Mouse (Mus musculus): Measurements from ENCODE around the gene E330034G19Rik. TPM values are rescaled to one million over a fixed set of nuclear protein-coding genes. Genes with fewer than 3 reads are reported as not detected.

E330034G19Rik gene
- total and polyA plus RNA-seq, 3 experiments, result 0.17 TPM; not detected in 2

DNA sequence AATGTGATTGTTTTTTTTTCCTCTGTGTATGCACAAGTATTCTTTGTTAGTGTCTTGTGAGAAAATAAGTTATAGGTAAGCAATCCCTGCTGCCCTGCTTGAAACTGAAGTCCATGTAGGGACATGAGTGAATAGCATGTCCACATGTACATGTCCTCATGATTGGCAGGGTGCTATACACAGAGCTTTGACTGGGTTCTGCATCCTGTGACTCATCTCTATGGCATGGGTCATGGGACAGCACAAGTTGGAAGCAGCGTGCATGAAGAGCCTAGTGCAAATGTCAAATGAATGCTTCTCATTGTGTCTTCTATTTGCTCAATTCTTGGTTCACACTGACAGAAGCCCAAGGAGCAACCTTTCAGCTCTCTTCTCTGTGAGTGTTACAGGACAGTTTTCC lies 14.1 kb downstream of the E330034G19Rik start:
- Histone ChIP-seq H3K4me1 (ENCODE audit: control insufficient read depth in 1 of 2, insufficient read depth in 2 of 2) (peaks cover 0 to 4% of the 10 kb centered on the region in 2 experiments; a peak in 1 of 4 replicates), H3K27me3 (replicated peaks) (no peaks in the 10 kb centered on the region), H3K36me3 (replicated peaks in 1 of 2; ENCODE audit: control insufficient read depth in 1 of 2, insufficient read depth in 1 of 2, low read length in 1 of 2) (no peaks in the 10 kb centered on the region), H3K27ac (ENCODE audit: insufficient read depth, low read depth) (no peak overlapping the region), H3K4me3 (replicated peaks in 1 of 3; ENCODE audit: low read depth in 2 of 3, low read length in 2 of 3, poor library complexity in 1 of 3) (no peak overlapping the region), H3K9me3 (replicated peaks; ENCODE audit: low read length) (no peaks in the 10 kb centered on the region), H3K9ac (ENCODE audit: insufficient read depth, low read depth) (no peak overlapping the region), H3K4me2 (ENCODE audit: insufficient read depth, low read depth, poor library complexity, severe bottlenecking) (no peak overlapping the region), H3K79me2 (replicated peaks; ENCODE audit: control insufficient read depth, extremely low read depth, insufficient read depth, poor library complexity, severe bottlenecking) (no peaks in the 10 kb centered on the region)
- no peak for TF ChIP-seq CHD2 (IDR thresholded peaks at IDR 0.05; ENCODE audit: low read length)
- TF ChIP-seq EP300 (IDR thresholded peaks at IDR 0.05; ENCODE audit: low read length), result no peak
- no peak for TF ChIP-seq MAFK (IDR thresholded peaks at IDR 0.05; ENCODE audit: insufficient replicate concordance, low read length)
- TF ChIP-seq SMC3 (IDR thresholded peaks at IDR 0.05; ENCODE audit: low read depth, low read length), result no peak
- TF ChIP-seq ZKSCAN1 (IDR thresholded peaks at IDR 0.05; ENCODE audit: borderline replicate concordance, low read depth, low read length), result no peak
- TF ChIP-seq UBTF (IDR thresholded peaks at IDR 0.05; ENCODE audit: low read depth, low read length), result no peak
- no peak for TF ChIP-seq MYC (IDR thresholded peaks at IDR 0.05; ENCODE audit: low read depth, low read length)
- TF ChIP-seq CTCF (conservative IDR thresholded peaks at IDR 0.05 in 1 of 2, IDR thresholded peaks at IDR 0.05 in 1 of 2; ENCODE audit: low read depth in 2 of 2, low read length in 2 of 2), result no peak
- TF ChIP-seq JUND (conservative IDR thresholded peaks at IDR 0.05; ENCODE audit: low read depth, low read length), result no peak
- TF ChIP-seq MAZ (IDR thresholded peaks at IDR 0.05; ENCODE audit: low read depth, low read length), result no peak
- no peak for TF ChIP-seq E2F4 (IDR thresholded peaks at IDR 0.05; ENCODE audit: insufficient replicate concordance, low read depth, low read length)
- TF ChIP-seq ZC3H11A (IDR thresholded peaks at IDR 0.05; ENCODE audit: low read depth, low read length), result no peak
- no peak for TF ChIP-seq RAD21 (IDR thresholded peaks at IDR 0.05; ENCODE audit: low read depth, low read length)
- no peak for TF ChIP-seq USF2 (conservative IDR thresholded peaks at IDR 0.05; ENCODE audit: low read depth, low read length)
- TF ChIP-seq POLR2A (IDR thresholded peaks at IDR 0.05; ENCODE audit: low read depth, low read length), result no peak
- no peak for TF ChIP-seq BHLHE40 (IDR thresholded peaks at IDR 0.05; ENCODE audit: low read depth, low read length)
- TF ChIP-seq SIN3A (IDR thresholded peaks at IDR 0.05; ENCODE audit: low read length), result no peak
- no peak for TF ChIP-seq NRF1 (IDR thresholded peaks at IDR 0.05; ENCODE audit: low read depth, low read length)
- dilution Hi-C loops (cut with MboI; ENCODE audit: extremely low pct_ligation_motif_present, extremely low pct_unique_long_range_greater_than_20kb, low sequenced_read_pairs), result no loop called here
- DNase-seq (ENCODE audit: extremely low read depth), result no peak
- in situ Hi-C loops (cut with MboI; ENCODE audit: low pct_ligation_motif_present, low pct_unique_long_range_greater_than_20kb, low sequenced_read_pairs), result no loop called here

DNA sequence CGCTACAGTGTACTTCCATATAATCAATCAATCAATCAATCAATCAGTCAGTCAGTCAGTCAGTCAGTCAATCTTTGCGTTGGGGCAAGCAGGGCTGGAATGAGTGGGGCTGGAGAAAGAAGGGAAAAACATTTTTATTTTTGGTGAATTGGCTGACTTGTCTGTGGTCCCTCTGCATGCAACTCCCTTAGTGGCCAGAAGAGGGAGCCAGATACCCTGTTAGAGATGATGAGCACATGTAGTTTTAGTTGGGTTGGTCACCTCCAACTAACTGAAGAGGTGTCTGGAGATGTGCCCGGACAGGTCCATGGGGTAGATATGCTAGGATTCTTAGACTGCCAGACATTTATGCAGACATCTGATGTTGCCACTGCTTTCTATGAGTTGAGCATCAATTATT lies 18.1 kb downstream of the E330034G19Rik start:
- no peaks in the 10 kb centered on the region for H3K27me3 ChIP-seq (replicated peaks)
- no peaks in the 10 kb centered on the region for H3K79me2 ChIP-seq (replicated peaks; ENCODE audit: control insufficient read depth, extremely low read depth, insufficient read depth, poor library complexity, severe bottlenecking)
- H3K36me3 ChIP-seq (replicated peaks in 1 of 2; ENCODE audit: control insufficient read depth in 1 of 2, insufficient read depth in 1 of 2, low read length in 1 of 2), result no peaks in the 10 kb centered on the region
- DNase-seq (ENCODE audit: extremely low read depth), result peak; percentile 84
- H3K9ac ChIP-seq (ENCODE audit: insufficient read depth, low read depth), result no peak overlapping the region
- no peak overlapping the region for H3K27ac ChIP-seq (ENCODE audit: insufficient read depth, low read depth)
- no peaks in the 10 kb centered on the region for H3K9me3 ChIP-seq (replicated peaks; ENCODE audit: low read length)
- dilution Hi-C loops (cut with MboI; ENCODE audit: extremely low pct_ligation_motif_present, extremely low pct_unique_long_range_greater_than_20kb, low sequenced_read_pairs), result no loop called here
- no peak overlapping the region for H3K4me3 ChIP-seq (replicated peaks in 1 of 3; ENCODE audit: low read depth in 2 of 3, low read length in 2 of 3, poor library complexity in 1 of 3)
- H3K4me2 ChIP-seq (ENCODE audit: insufficient read depth, low read depth, poor library complexity, severe bottlenecking), result no peak overlapping the region
- H3K4me1 ChIP-seq (ENCODE audit: control insufficient read depth in 1 of 2, insufficient read depth in 2 of 2), result peaks cover 0 to 4% of the 10 kb centered on the region in 2 experiments; a peak in 1 of 4 replicates
- in situ Hi-C loops (cut with MboI; ENCODE audit: low pct_ligation_motif_present, low pct_unique_long_range_greater_than_20kb, low sequenced_read_pairs), result no loop called here
- TF ChIP-seq POLR2A (IDR thresholded peaks at IDR 0.05; ENCODE audit: low read depth, low read length) (no peak), ETS1 (conservative IDR thresholded peaks at IDR 0.05; ENCODE audit: low read depth, low read length) (no peak), USF2 (conservative IDR thresholded peaks at IDR 0.05; ENCODE audit: low read depth, low read length) (no peak), ZKSCAN1 (IDR thresholded peaks at IDR 0.05; ENCODE audit: borderline replicate concordance, low read depth, low read length) (no peak), PAX5 (IDR thresholded peaks at IDR 0.05; ENCODE audit: low read length) (no peak), ZMIZ1 (IDR thresholded peaks at IDR 0.05; ENCODE audit: low read depth, low read length) (no peak), TBP (conservative IDR thresholded peaks at IDR 0.05; ENCODE audit: low read depth, low read length) (no peak), RAD21 (IDR thresholded peaks at IDR 0.05; ENCODE audit: low read depth, low read length) (peak; percentile 91), UBTF (IDR thresholded peaks at IDR 0.05; ENCODE audit: low read depth, low read length) (no peak), CHD1 (IDR thresholded peaks at IDR 0.05; ENCODE audit: low read depth, low read length) (no peak), CHD2 (IDR thresholded peaks at IDR 0.05; ENCODE audit: low read length) (no peak), MEF2A (IDR thresholded peaks at IDR 0.05; ENCODE audit: borderline replicate concordance, low read depth, low read length) (no peak), RCOR1 (conservative IDR thresholded peaks at IDR 0.05; ENCODE audit: low read depth, low read length) (no peak), BHLHE40 (IDR thresholded peaks at IDR 0.05; ENCODE audit: low read depth, low read length) (0 out of 2 replicates have a peak, but pooled peaks have one; percentile 26), SIN3A (IDR thresholded peaks at IDR 0.05; ENCODE audit: low read length) (peak; percentile 58; the same call in 1 of the 2 replicates), CTCF (conservative IDR thresholded peaks at IDR 0.05 in 1 of 2, IDR thresholded peaks at IDR 0.05 in 1 of 2; ENCODE audit: low read depth in 2 of 2, low read length in 2 of 2) (peak; percentile 94 to 98), NELFE (IDR thresholded peaks at IDR 0.05; ENCODE audit: low read depth, low read length) (peak; percentile 53; the same call in 1 of the 2 replicates), ZC3H11A (IDR thresholded peaks at IDR 0.05; ENCODE audit: low read depth, low read length) (peak; percentile 6; the same call in 1 of the 2 replicates), POLR2AphosphoS2 (IDR thresholded peaks at IDR 0.05; ENCODE audit: low read depth, low read length) (no peak), IRF4 (IDR thresholded peaks at IDR 0.05; ENCODE audit: low read depth, low read length) (no peak), GABPA (IDR thresholded peaks at IDR 0.05; ENCODE audit: insufficient replicate concordance, low read depth, low read length) (no peak), MAZ (IDR thresholded peaks at IDR 0.05; ENCODE audit: low read depth, low read length) (no peak), ZNF384 (IDR thresholded peaks at IDR 0.05; ENCODE audit: low read depth, low read length) (no peak), MAX (IDR thresholded peaks at IDR 0.05; ENCODE audit: low read length) (peak; percentile 97), E2F4 (IDR thresholded peaks at IDR 0.05; ENCODE audit: insufficient replicate concordance, low read depth, low read length) (no peak)

Data from CH12.LX (cell line).